Mouse (Mus musculus) MEL (cell line): ENCODE results near the gene Dnajc5. TPM values are rescaled to one million over a fixed set of nuclear protein-coding genes. Genes with fewer than 3 reads are reported as not detected.

Experiments used
- DNase-seq: peaks from one replicate; pipeline ENCODE4 v3.0.0; 2011; ENCODE audit warnings: low read depth, low spot score
- H3K27ac ChIP-seq: 2 replicates; pipeline ENCODE4 v1.5.1; 2012; ENCODE audit warnings: low read depth, mild to moderate bottlenecking, control low read depth, low read length, moderate library complexity; ENCODE audit not compliant: control insufficient read depth
- H3K27me3 ChIP-seq, 2 experiments: fragments of 150-350 bp in 1 of 2; sonication (generic) in 1 of 2; 2 replicates each; pipeline ENCODE4 v1.6.1; 2012; ENCODE audit warnings: low read length in 2 of 2, mild to moderate bottlenecking in 2 of 2, improper control_type of control experiment in 1 of 2, moderate library complexity in 1 of 2; ENCODE audit not compliant: insufficient read depth in 2 of 2, control insufficient read depth in 1 of 2
- H3K36me3 ChIP-seq, 2 experiments: 2 replicates each; pipeline ENCODE4 v1.6.1; 2012 to 2014; ENCODE audit warnings: low read length in 2 of 2, improper control_type of control experiment in 1 of 2, inconsistent platforms in 1 of 2, mild to moderate bottlenecking in 1 of 2; ENCODE audit not compliant: insufficient read depth in 2 of 2, control insufficient read depth in 1 of 2
- H3K4me1 ChIP-seq, 2 experiments: fragments of 150-350 bp in 1 of 2; sonication (generic) in 1 of 2; 2 replicates each; pipeline ENCODE4 v1.6.1; 2012; ENCODE audit warnings: low read length in 2 of 2, improper control_type of control experiment in 1 of 2, mild to moderate bottlenecking in 1 of 2; ENCODE audit not compliant: insufficient read depth in 2 of 2, control insufficient read depth in 1 of 2
- H3K4me3 ChIP-seq, 2 experiments: fragments of 150-350 bp in 1 of 2; sonication (generic) in 1 of 2; 2 replicates each; pipeline ENCODE4 v1.5.1; 2012; ENCODE audit warnings: low read depth in 2 of 2, low read length in 2 of 2, mild to moderate bottlenecking in 2 of 2, moderate library complexity in 2 of 2, control low read depth in 1 of 2, improper control_type of control experiment in 1 of 2; ENCODE audit not compliant: control insufficient read depth in 1 of 2, insufficient read depth in 1 of 2
- H3K79me2 ChIP-seq: 2 replicates; pipeline ENCODE4 v1.6.1; 2012; ENCODE audit warnings: mild to moderate bottlenecking, low read length, moderate library complexity; ENCODE audit not compliant: control insufficient read depth, poor library complexity, insufficient read depth
- H3K9ac ChIP-seq: 2 replicates; pipeline ENCODE4 v1.6.1; 2012; ENCODE audit warnings: low read depth, mild to moderate bottlenecking, control low read depth, low read length, moderate library complexity; ENCODE audit not compliant: control insufficient read depth, poor library complexity, severe bottlenecking
- H3K9me3 ChIP-seq: fragments of 150-350 bp; sonication (generic); replicated peaks from 2 replicates; pipeline ENCODE4 v1.6.1; 2012; ENCODE audit warnings: mild to moderate bottlenecking, low read length, improper control_type of control experiment, moderate library complexity; ENCODE audit not compliant: insufficient read depth
- BHLHE40 ChIP-seq: IDR thresholded peaks from 2 replicates; pipeline ENCODE4 v1.6.1; 2012; ENCODE audit warnings: low read depth, mild to moderate bottlenecking, inconsistent platforms, low read length, improper control_type of control experiment, borderline replicate concordance
- CHD1 ChIP-seq: IDR thresholded peaks from 2 replicates; pipeline ENCODE4 v1.6.1; 2012; ENCODE audit warnings: low read depth, mild to moderate bottlenecking, inconsistent platforms, low read length, improper control_type of control experiment
- CHD2 ChIP-seq: IDR thresholded peaks from 2 replicates; pipeline ENCODE4 v1.6.1; 2011; ENCODE audit warnings: low read length, improper control_type of control experiment
- CTCF ChIP-seq, 3 experiments: IDR thresholded peaks in 2 of 3; conservative IDR thresholded peaks in 1 of 3; 2 replicates each; pipeline ENCODE4 v1.5.1; 2011 to 2012; ENCODE audit warnings: low read length in 3 of 3, low read depth in 2 of 3, mild to moderate bottlenecking in 2 of 3, improper control_type of control experiment in 1 of 3, inconsistent platforms in 1 of 3, mixed read lengths in 1 of 3, moderate library complexity in 1 of 3; ENCODE audit not compliant: control insufficient read depth in 1 of 3, insufficient read depth in 1 of 3, poor library complexity in 1 of 3, severe bottlenecking in 1 of 3
- E2F4 ChIP-seq: IDR thresholded peaks from 2 replicates; pipeline ENCODE4 v1.6.1; 2011; ENCODE audit warnings: low read depth, low read length, improper control_type of control experiment, borderline replicate concordance
- ELF1 ChIP-seq: IDR thresholded peaks from 2 replicates; pipeline ENCODE4 v1.6.1; 2014; ENCODE audit warnings: low read depth, mild to moderate bottlenecking, inconsistent platforms, low read length, improper control_type of control experiment, moderate library complexity
- EP300 ChIP-seq, 2 experiments: IDR thresholded peaks; 2 replicates each; pipeline ENCODE4 v1.6.1; 2011; ENCODE audit warnings: improper control_type of control experiment in 2 of 2, low read length in 2 of 2, low read depth in 1 of 2, mild to moderate bottlenecking in 1 of 2
- ETS1 ChIP-seq: IDR thresholded peaks from 2 replicates; pipeline ENCODE4 v1.6.1; 2012; ENCODE audit warnings: low read depth, mild to moderate bottlenecking, inconsistent platforms, low read length, improper control_type of control experiment, moderate library complexity
- GABPA ChIP-seq: IDR thresholded peaks from 2 replicates; pipeline ENCODE4 v1.6.1; 2012; ENCODE audit warnings: low read depth, mild to moderate bottlenecking, inconsistent platforms, low read length, improper control_type of control experiment, moderate library complexity
- GATA1 ChIP-seq: IDR thresholded peaks from 2 replicates; pipeline ENCODE4 v1.6.1; 2011; ENCODE audit warnings: low read depth, low read length, improper control_type of control experiment
- JUND ChIP-seq: IDR thresholded peaks from 2 replicates; pipeline ENCODE4 v1.6.1; 2011; ENCODE audit warnings: low read depth, mild to moderate bottlenecking, improper control_type of control experiment, low read length
- KAT2A ChIP-seq: conservative IDR thresholded peaks from 2 replicates; pipeline ENCODE4 v1.6.1; 2012; ENCODE audit warnings: low read depth, low read length, improper control_type of control experiment, inconsistent platforms
- MAX ChIP-seq: IDR thresholded peaks from 2 replicates; pipeline ENCODE4 v1.6.1; 2011; ENCODE audit warnings: low read length, improper control_type of control experiment
- MEF2A ChIP-seq: IDR thresholded peaks from 2 replicates; pipeline ENCODE4 v1.6.1; 2014; ENCODE audit warnings: low read depth, mild to moderate bottlenecking, inconsistent platforms, low read length, improper control_type of control experiment; ENCODE audit not compliant: poor library complexity, insufficient replicate concordance, severe bottlenecking; ENCODE audit errors: extremely low read depth
- MYC ChIP-seq: IDR thresholded peaks from 2 replicates; pipeline ENCODE4 v1.6.1; 2011; ENCODE audit warnings: low read depth, mild to moderate bottlenecking, low read length, improper control_type of control experiment, moderate library complexity
- NELFE ChIP-seq: IDR thresholded peaks from 2 replicates; pipeline ENCODE4 v1.6.1; 2011; ENCODE audit warnings: low read depth, low read length, improper control_type of control experiment
- NRF1 ChIP-seq: IDR thresholded peaks from 2 replicates; pipeline ENCODE4 v1.6.1; 2014; ENCODE audit warnings: low read depth, mild to moderate bottlenecking, inconsistent platforms, low read length, improper control_type of control experiment, moderate library complexity; ENCODE audit not compliant: poor library complexity, insufficient read depth, severe bottlenecking
- POLR2A ChIP-seq, 2 experiments: IDR thresholded peaks; 2 replicates each; pipeline ENCODE4 v1.6.1; 2011 to 2012; ENCODE audit warnings: low read length in 2 of 2, mild to moderate bottlenecking in 2 of 2, control low read depth in 1 of 2, improper control_type of control experiment in 1 of 2, low read depth in 1 of 2, moderate library complexity in 1 of 2; ENCODE audit not compliant: control insufficient read depth in 1 of 2, insufficient read depth in 1 of 2, poor library complexity in 1 of 2
- POLR2AphosphoS2 ChIP-seq: IDR thresholded peaks from 2 replicates; pipeline ENCODE4 v1.6.1; 2011; ENCODE audit warnings: low read length, improper control_type of control experiment
- RAD21 ChIP-seq: IDR thresholded peaks from 2 replicates; pipeline ENCODE4 v1.6.1; 2011; ENCODE audit warnings: mild to moderate bottlenecking, low read depth, low read length, improper control_type of control experiment
- RCOR1 ChIP-seq: IDR thresholded peaks from 2 replicates; pipeline ENCODE4 v1.6.1; 2012; ENCODE audit warnings: low read depth, mild to moderate bottlenecking, inconsistent platforms, low read length, improper control_type of control experiment
- SMC3 ChIP-seq: IDR thresholded peaks from 2 replicates; pipeline ENCODE4 v1.6.1; 2011; ENCODE audit warnings: low read depth, low read length, improper control_type of control experiment
- UBTF ChIP-seq: IDR thresholded peaks from 2 replicates; pipeline ENCODE4 v1.6.1; 2012; ENCODE audit warnings: low read depth, mild to moderate bottlenecking, inconsistent platforms, low read length, improper control_type of control experiment, moderate library complexity, borderline replicate concordance; ENCODE audit not compliant: insufficient read depth
- USF1 ChIP-seq: IDR thresholded peaks from 2 replicates; pipeline ENCODE4 v1.6.1; 2014; ENCODE audit warnings: low read depth, mild to moderate bottlenecking, inconsistent platforms, low read length, improper control_type of control experiment, moderate library complexity
- ZMIZ1 ChIP-seq: IDR thresholded peaks from 2 replicates; pipeline ENCODE4 v1.6.1; 2012; ENCODE audit warnings: low read depth, mild to moderate bottlenecking, inconsistent platforms, low read length, improper control_type of control experiment, moderate library complexity
- ZNF384 ChIP-seq: IDR thresholded peaks from 2 replicates; pipeline ENCODE4 v1.6.1; 2012; ENCODE audit warnings: low read depth, mild to moderate bottlenecking, inconsistent platforms, low read length, improper control_type of control experiment
- polyA plus RNA-seq, 2 experiments: library from polyadenylated mRNA; stranded (reverse) in 1 of 2; unstranded in 1 of 2; fragments of >175 nt in 1 of 2; fragments of >200 nt in 1 of 2; gene quantifications; 2 replicates each; pipeline versions ENCODE4 v1.2.1 to v1.2.4; 2012; ENCODE audit warnings: low replicate concordance in 2 of 2, low read depth in 1 of 2; ENCODE audit not compliant: insufficient read length in 2 of 2, insufficient read depth in 1 of 2, missing spikeins in 1 of 2
- total RNA-seq: library from RNA; depleted of rRNA; stranded (reverse); fragments of 300-350 nt; gene quantifications from 2 replicates; pipeline ENCODE4 v1.2.3, GENCODE M21; 2012

Gene Dnajc5
- total and polyA plus RNA-seq, 3 experiments: 51.9 to 338 (median 57.9) TPM

- TF ChIP-seq NRF1 (no peak), POLR2A (IDR thresholded peaks at IDR 0.05; ENCODE audit: control insufficient read depth in 1 of 2, insufficient read depth in 1 of 2, low read depth in 1 of 2, low read length in 2 of 2, poor library complexity in 1 of 2) (no peak), POLR2AphosphoS2 (no peak), CHD1 (0 out of 2 replicates have a peak, but pooled peaks have one; percentile 33), MEF2A (no peak)
- Histone ChIP-seq H3K27ac (peak overlapping the region; percentile 79), H3K9ac (peak overlapping the region; percentile 87), H3K9me3 (no peaks in the 10 kb centered on the region), H3K27me3 (no peaks in the 10 kb centered on the region), H3K36me3 (peaks cover 0 to 14% of the 10 kb centered on the region in 2 experiments; a peak in 2 of 4 replicates), H3K4me3 (peak overlapping the region; percentile 69 to 84), H3K79me2 (peaks cover 15% of the 10 kb centered on the region), H3K4me1 (peaks cover 4 to 20% of the 10 kb centered on the region in 2 experiments)
- DNase-seq: peak; percentile 16
These were observed 80.0 kb downstream of the Dnajc5 start for GRCm38 (mm10) chr2:181600226-181600758.

- Histone ChIP-seq H3K9ac (peak overlapping the region; percentile 96), H3K4me1 (peaks cover 4 to 20% of the 10 kb centered on the region in 2 experiments), H3K27ac (peak overlapping the region; percentile 79), H3K27me3 (no peaks in the 10 kb centered on the region), H3K79me2 (peaks cover 15% of the 10 kb centered on the region), H3K9me3 (no peaks in the 10 kb centered on the region), H3K36me3 (peaks cover 0 to 14% of the 10 kb centered on the region in 2 experiments; a peak in 2 of 4 replicates), H3K4me3 (peak overlapping the region; percentile 80 to 84)
- peak; percentile 98 for DNase-seq
- TF ChIP-seq CHD2 (no peak), UBTF (0 out of 2 replicates have a peak, but pooled peaks have one; percentile 2), MYC (peak; percentile 73), MEF2A (no peak), RAD21 (no peak), ZMIZ1 (peak; percentile 81; the same call in 1 of the 2 replicates), MAX (peak; percentile 85), ZNF384 (no peak), CTCF (IDR thresholded peaks at IDR 0.05 in 2 of 3, conservative IDR thresholded peaks at IDR 0.05 in 1 of 3; ENCODE audit: control insufficient read depth in 1 of 3, insufficient read depth in 1 of 3, low read depth in 2 of 3, low read length in 3 of 3, poor library complexity in 1 of 3, severe bottlenecking in 1 of 3) (no peak), EP300 (IDR thresholded peaks at IDR 0.05; ENCODE audit: low read depth in 1 of 2, low read length in 2 of 2) (0 out of 4 replicates have a peak, but pooled peaks of 1 of the 2 experiments have one; percentile 5), BHLHE40 (no peak), RCOR1 (peak; percentile 34; the same call in 1 of the 2 replicates), GABPA (no peak), JUND (no peak), ELF1 (peak; percentile 96), POLR2AphosphoS2 (peak; percentile 79; the same call in 1 of the 2 replicates), ETS1 (peak; percentile 43; the same call in 1 of the 2 replicates), GATA1 (0 out of 2 replicates have a peak, but pooled peaks have one; percentile 13), NELFE (peak; percentile 94), SMC3 (no peak), KAT2A (peak; percentile 78; the same call in 1 of the 2 replicates), USF1 (0 out of 2 replicates have a peak, but pooled peaks have one; percentile 35), E2F4 (0 out of 2 replicates have a peak, but pooled peaks have one; percentile 36), POLR2A (IDR thresholded peaks at IDR 0.05; ENCODE audit: control insufficient read depth in 1 of 2, insufficient read depth in 1 of 2, low read depth in 1 of 2, low read length in 2 of 2, poor library complexity in 1 of 2) (peak; percentile 80 to 94), CHD1 (no peak)
These were observed 80.8 kb downstream of the Dnajc5 start for GRCm38 (mm10) chr2:181600828-181601750.
